Mouse (Mus musculus): ENCODE measurements around the gene Ms4a2. TPM values are rescaled to one million over a fixed set of nuclear protein-coding genes. Genes with fewer than 3 reads are reported as not detected.

Gene Ms4a2
- polyA plus RNA-seq, 1 experiment from 2014 or later = not detected

DNA sequence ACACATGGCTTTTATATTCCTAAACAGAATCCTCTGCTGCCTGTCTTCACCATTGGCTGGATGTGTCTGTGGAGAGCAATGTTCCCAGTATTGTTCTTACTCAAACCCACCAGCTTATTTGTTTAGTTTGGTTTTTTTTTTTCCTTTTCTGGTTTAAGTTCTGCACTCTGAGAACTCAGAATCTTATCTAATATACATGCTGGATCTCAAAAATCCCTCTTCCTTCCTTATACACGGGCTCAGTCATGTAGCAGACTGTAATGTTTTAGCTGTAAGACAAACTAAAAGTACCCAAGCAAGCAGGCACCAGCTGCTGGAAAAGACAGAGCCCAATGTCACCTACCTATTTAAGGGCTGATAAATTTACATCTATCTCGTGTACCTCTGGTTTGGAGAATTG, 8.7 kb downstream of the Ms4a2 start:
- DNase-seq (ENCODE audit: low spot score) = no peak
- Histone ChIP-seq H3K4me1 (replicated peaks) (no peaks in the 10 kb centered on the region; the same call in 1 of the 2 replicates), H3K27me3 (ENCODE audit: insufficient read depth, poor library complexity, severe bottlenecking) (no peaks in the 10 kb centered on the region), H3K4me3 (no peak overlapping the region), H3K27ac (no peak overlapping the region), H3K9me3 (no peaks in the 10 kb centered on the region), H3K36me3 (no peaks in the 10 kb centered on the region)
- 76% methylated on average over 2 of the region's 2 CpGs for WGBS

- DNase-seq (ENCODE audit: low spot score) = no peak
- H3K36me3 ChIP-seq = no peaks in the 10 kb centered on the region
- H3K9me3 ChIP-seq = no peaks in the 10 kb centered on the region
- H3K27ac ChIP-seq = no peak overlapping the region
- no peaks in the 10 kb centered on the region; the same call in 1 of the 2 replicates for H3K4me1 ChIP-seq (replicated peaks)
- 85% methylated on average over 8 of the region's 8 CpGs for WGBS
- H3K27me3 ChIP-seq (ENCODE audit: insufficient read depth, poor library complexity, severe bottlenecking) = no peaks in the 10 kb centered on the region
- H3K4me3 ChIP-seq = no peak overlapping the region
Observed at GRCm38 (mm10) chr19:11613776-11614443, 9.6 kb downstream of the Ms4a2 start.

- Histone ChIP-seq H3K36me3 (no peaks in the 10 kb centered on the region), H3K27me3 (ENCODE audit: insufficient read depth, poor library complexity, severe bottlenecking) (no peaks in the 10 kb centered on the region), H3K4me3 (no peak overlapping the region), H3K4me1 (replicated peaks) (no peaks in the 10 kb centered on the region; the same call in 1 of the 2 replicates), H3K27ac (no peak overlapping the region), H3K9me3 (no peaks in the 10 kb centered on the region)
- 100% methylated on average over 1 of the region's 1 CpGs for WGBS
- DNase-seq (ENCODE audit: low spot score) = no peak
Observed at GRCm38 (mm10) chr19:11613084-11613483, 10.4 kb downstream of the Ms4a2 start.

DNA sequence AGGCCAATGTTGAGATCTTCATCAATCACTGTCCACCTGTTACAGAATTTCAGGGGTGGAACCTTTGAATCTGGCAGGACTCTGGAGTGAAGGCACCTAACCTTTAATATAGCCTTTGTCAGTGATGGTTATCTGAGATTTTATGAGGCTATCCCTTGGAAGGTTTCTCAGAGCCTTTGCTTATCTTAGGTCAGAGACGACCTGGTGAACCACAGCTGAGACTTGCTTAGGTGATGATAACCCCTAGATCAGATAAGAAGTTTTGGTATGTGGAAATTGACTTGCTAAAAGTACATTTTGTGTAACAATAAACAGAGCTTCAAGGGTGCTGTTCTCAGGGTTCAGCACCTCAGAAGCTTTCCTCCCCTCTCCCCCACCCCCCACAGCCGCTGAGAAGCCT, 11.2 kb downstream of the Ms4a2 start:
- no peak overlapping the region for H3K4me3 ChIP-seq
- DNase-seq (ENCODE audit: low spot score) = no peak
- no peak overlapping the region for H3K27ac ChIP-seq
- no peaks in the 10 kb centered on the region for H3K27me3 ChIP-seq (ENCODE audit: insufficient read depth, poor library complexity, severe bottlenecking)
- no peaks in the 10 kb centered on the region for H3K9me3 ChIP-seq
- H3K4me1 ChIP-seq (replicated peaks) = no peaks in the 10 kb centered on the region; the same call in 1 of the 2 replicates
- 69% methylated on average over 2 of the region's 2 CpGs for WGBS
- no peaks in the 10 kb centered on the region for H3K36me3 ChIP-seq

DNA sequence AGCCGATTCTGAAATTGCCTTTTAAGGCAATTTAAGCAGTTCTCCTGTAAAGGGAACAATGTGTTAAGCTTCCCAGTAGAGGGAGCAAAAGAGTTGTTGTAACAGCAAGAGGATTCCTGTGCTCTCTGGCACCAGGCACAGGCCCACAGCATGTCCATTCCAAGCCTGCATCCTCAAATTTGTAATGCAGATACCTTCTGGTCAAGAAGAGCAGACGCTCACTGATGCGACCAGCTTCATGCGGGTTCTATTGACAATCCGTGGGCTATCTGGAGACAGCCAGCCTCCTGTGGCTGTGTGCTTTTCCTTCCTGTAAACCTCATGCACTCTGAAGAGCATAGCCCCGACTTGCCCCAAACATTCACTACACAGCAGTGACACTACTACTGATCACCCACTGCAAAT, 12.0 kb downstream of the Ms4a2 start:
- Histone ChIP-seq H3K27ac (no peak overlapping the region), H3K4me3 (no peak overlapping the region), H3K36me3 (no peaks in the 10 kb centered on the region), H3K9me3 (no peaks in the 10 kb centered on the region), H3K4me1 (replicated peaks) (no peaks in the 10 kb centered on the region; the same call in 1 of the 2 replicates), H3K27me3 (ENCODE audit: insufficient read depth, poor library complexity, severe bottlenecking) (no peaks in the 10 kb centered on the region)
- peak; percentile 5 for DNase-seq (ENCODE audit: low spot score)
- WGBS = 29% methylated on average over 6 of the region's 6 CpGs

GRCm38 (mm10) chr19:11608172-11608571, 15.3 kb downstream of the Ms4a2 start:
- 26% methylated on average over 1 of the region's 1 CpGs for WGBS
- no peaks in the 10 kb centered on the region for H3K36me3 ChIP-seq
- H3K27ac ChIP-seq = no peak overlapping the region
- no peaks in the 10 kb centered on the region for H3K27me3 ChIP-seq (ENCODE audit: insufficient read depth, poor library complexity, severe bottlenecking)
- no peaks in the 10 kb centered on the region for H3K9me3 ChIP-seq
- H3K4me1 ChIP-seq (replicated peaks) = no peaks in the 10 kb centered on the region
- H3K4me3 ChIP-seq = no peak overlapping the region
- peak; percentile 41 for DNase-seq (ENCODE audit: low spot score)

DNA sequence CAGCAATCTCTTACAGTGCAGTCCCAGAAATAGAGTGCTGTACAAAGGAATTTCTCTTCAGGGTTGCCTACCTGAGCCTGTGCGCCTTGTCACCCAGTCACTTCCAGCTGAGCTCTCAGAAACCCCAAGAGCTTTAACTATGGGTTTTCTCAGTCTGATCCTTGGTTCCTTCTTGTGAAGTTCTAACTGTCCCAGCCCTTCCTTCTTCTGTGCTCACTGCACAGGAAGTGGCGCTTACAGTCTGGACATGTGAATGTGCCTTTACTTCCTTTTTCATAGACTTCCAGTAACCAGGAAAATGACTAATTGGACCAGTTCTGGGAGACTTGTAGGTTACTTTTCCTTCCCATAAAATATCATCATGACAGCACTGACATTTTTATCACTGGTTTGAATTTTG, 18.9 kb downstream of the Ms4a2 start, which contains the start of gene Ms4a6d:
Ms4a6d (minus strand) TSS at position 247 of the 400 bp plus-strand sequence.
- 91% methylated on average over 2 of the region's 2 CpGs for WGBS
- no peaks in the 10 kb centered on the region for H3K4me1 ChIP-seq (replicated peaks)
- DNase-seq (ENCODE audit: low spot score) = no peak
- no peak within 1 kb of the TSS for H3K27ac ChIP-seq
- H3K4me3 ChIP-seq = no peak within 1 kb of the TSS
- no peaks in the 10 kb centered on the region for H3K27me3 ChIP-seq (ENCODE audit: insufficient read depth, poor library complexity, severe bottlenecking)
- H3K9me3 ChIP-seq = no peaks in the 10 kb centered on the region
- no peaks in the 10 kb centered on the region for H3K36me3 ChIP-seq

DNA sequence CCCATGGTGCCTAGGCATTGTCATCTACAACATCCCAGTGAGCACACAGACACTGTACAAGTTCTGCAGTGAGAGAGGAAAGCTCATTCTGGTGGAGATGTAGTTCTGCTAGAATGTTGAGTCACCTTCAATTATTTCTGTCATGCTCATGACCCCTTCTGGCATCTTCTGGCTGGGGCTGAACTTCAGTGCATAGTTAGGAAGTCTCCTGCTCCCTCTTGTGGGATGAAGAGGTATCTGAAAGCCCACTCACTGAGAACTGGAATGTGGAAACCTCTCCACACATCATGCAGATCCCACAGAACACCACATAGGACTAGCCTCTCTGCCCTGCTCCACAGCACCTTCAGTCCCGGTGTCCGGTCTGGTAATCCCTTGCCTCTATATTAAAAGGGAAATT, 21.5 kb downstream of the Ms4a2 start:
- Histone ChIP-seq H3K27me3 (ENCODE audit: insufficient read depth, poor library complexity, severe bottlenecking) (no peaks in the 10 kb centered on the region), H3K36me3 (no peaks in the 10 kb centered on the region), H3K27ac (no peak overlapping the region), H3K4me1 (replicated peaks) (no peaks in the 10 kb centered on the region), H3K9me3 (no peaks in the 10 kb centered on the region), H3K4me3 (no peak overlapping the region)
- DNase-seq (ENCODE audit: low spot score) = peak; percentile 3
- 90% methylated on average over 2 of the region's 2 CpGs for WGBS

DNA sequence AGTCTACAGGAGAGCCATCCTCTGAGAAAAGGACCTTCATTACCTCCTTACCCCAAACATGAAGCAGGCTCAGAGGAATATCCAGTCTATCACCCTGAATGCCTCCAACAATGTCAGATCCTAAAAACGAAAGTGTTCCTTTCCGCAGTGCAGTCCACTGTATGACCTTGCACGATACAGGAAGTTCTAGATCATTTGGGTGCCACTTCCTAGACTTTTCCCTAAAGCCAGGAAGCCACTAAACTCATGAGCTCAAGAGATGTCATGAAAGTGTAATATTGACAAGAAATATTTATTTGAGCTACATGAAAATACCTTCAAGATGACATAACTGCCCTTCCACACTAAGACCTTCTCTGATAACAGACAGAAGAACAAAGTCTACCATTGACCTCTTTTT, 22.2 kb downstream of the Ms4a2 start:
- Histone ChIP-seq H3K27me3 (ENCODE audit: insufficient read depth, poor library complexity, severe bottlenecking) (no peaks in the 10 kb centered on the region), H3K4me3 (no peak overlapping the region), H3K36me3 (no peaks in the 10 kb centered on the region), H3K27ac (no peak overlapping the region), H3K4me1 (replicated peaks) (no peaks in the 10 kb centered on the region), H3K9me3 (no peaks in the 10 kb centered on the region)
- no peak for DNase-seq (ENCODE audit: low spot score)
- WGBS = 91% methylated on average over 3 of the region's 3 CpGs

- no peak for DNase-seq (ENCODE audit: low spot score)
- Histone ChIP-seq H3K27ac (no peak overlapping the region), H3K9me3 (no peaks in the 10 kb centered on the region), H3K4me1 (replicated peaks) (no peaks in the 10 kb centered on the region), H3K4me3 (no peak overlapping the region), H3K27me3 (ENCODE audit: insufficient read depth, poor library complexity, severe bottlenecking) (no peaks in the 10 kb centered on the region), H3K36me3 (no peaks in the 10 kb centered on the region)
- 76% methylated on average over 2 of the region's 2 CpGs for WGBS
Observed at GRCm38 (mm10) chr19:11589891-11590449, 33.5 kb downstream of the Ms4a2 start.

DNA sequence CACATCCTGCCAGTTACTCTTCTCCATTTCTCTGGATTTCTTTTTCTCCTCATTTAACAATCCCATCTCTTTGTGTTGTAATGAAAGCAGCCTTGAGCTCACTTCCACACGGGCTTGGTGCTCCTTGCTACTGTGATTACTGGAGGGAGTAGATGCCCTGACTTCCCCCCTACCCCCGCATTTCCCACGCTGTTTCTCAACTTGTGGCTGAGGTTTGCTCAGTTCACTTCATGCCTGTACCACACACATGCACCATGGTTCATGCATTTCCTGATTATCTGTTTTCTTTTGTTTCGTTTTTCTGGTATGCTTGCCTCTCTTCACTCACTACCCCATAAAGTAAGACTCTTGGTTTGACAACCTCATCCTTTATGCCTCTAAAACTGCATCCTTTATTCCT, 34.3 kb downstream of the Ms4a2 start:
- no peaks in the 10 kb centered on the region for H3K36me3 ChIP-seq
- 77% methylated on average over 4 of the region's 4 CpGs for WGBS

DNA sequence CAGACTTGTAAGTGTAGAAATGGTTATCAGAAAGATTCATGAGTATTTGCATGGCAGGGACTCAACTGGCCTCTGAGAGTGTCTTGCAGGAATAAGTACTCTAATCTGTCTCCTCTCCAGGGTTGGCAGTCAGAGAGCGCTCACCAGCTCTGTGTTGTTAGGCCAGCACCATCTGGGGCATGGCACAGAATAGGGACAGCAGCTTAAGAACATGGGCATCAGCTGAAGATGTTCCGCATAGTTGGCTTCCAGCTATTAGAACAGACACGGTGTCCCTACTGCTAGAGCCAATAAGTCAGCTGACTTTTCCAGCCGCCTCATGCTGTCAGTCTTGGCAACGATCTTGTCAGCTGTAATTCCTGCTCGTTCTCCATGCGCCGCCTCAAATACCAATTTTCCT, 48.6 kb downstream of the Ms4a2 start:
- Histone ChIP-seq H3K27me3 (ENCODE audit: insufficient read depth, poor library complexity, severe bottlenecking) (no peaks in the 10 kb centered on the region), H3K36me3 (no peaks in the 10 kb centered on the region), H3K27ac (no peak overlapping the region), H3K9me3 (no peaks in the 10 kb centered on the region), H3K4me3 (no peak overlapping the region), H3K4me1 (replicated peaks) (no peaks in the 10 kb centered on the region)
- WGBS = 90% methylated on average over 8 of the region's 8 CpGs
- DNase-seq (ENCODE audit: low spot score) = no peak

More for the DNA sequence above, 34.3 kb downstream of the Ms4a2 start:
- DNase-seq (ENCODE audit: low spot score) = no peak
- no peak overlapping the region for H3K4me3 ChIP-seq
- H3K27me3 ChIP-seq (ENCODE audit: insufficient read depth, poor library complexity, severe bottlenecking) = no peaks in the 10 kb centered on the region
- no peaks in the 10 kb centered on the region for H3K4me1 ChIP-seq (replicated peaks)
- no peaks in the 10 kb centered on the region for H3K9me3 ChIP-seq
- no peak overlapping the region for H3K27ac ChIP-seq
